Mouse (Mus musculus) left cerebral cortex, postnatal 25 days (tissue): Measurements from ENCODE around the gene Iqsec1. TPM values are rescaled to one million over a fixed set of nuclear protein-coding genes. Genes with fewer than 3 reads are reported as not detected.
A peak's percentile ranks its signal among the peaks of the same experiment; 100 is the strongest.

Experiments
- DNase-seq, 2 experiments: peaks; one replicate each; pipeline ENCODE4 v3.0.0; 2022; ENCODE audit warnings: low spot score in 2 of 2, mixed read lengths in 1 of 2
- intact Hi-C: fragments of 180-260 bp; cut with DNase I; formaldehyde crosslinking; loops from one replicate; pipeline ENCODE4 v1.15.1; 2025
- total RNA-seq, 2 experiments: library from RNA; stranded (reverse); gene quantifications; 2 replicates each; pipeline ENCODE4 v1.2.3; 2021

Gene Iqsec1
- total RNA-seq, 2 experiments from 2014 or later, result 317 to 348 TPM

GRCm38 (mm10) chr6:90802604-90803003, 185.9 kb downstream of the Iqsec1 start:
- intact Hi-C loops, result loop anchor here (2.0 kb wide), 1 partner anchor 16 kb away; no protein-coding TSS in a partner anchor
- DNase-seq, result peak; percentile 68 to 83

- intact Hi-C loops, result loop anchor here (2.0 kb wide), 1 partner anchor 15 kb away; no protein-coding TSS in a partner anchor
- DNase-seq, result no peak
Measured at GRCm38 (mm10) chr6:90802058-90802457, 186.4 kb downstream of the Iqsec1 start.

- DNase-seq, result no peak
- intact Hi-C loops, result no loop called here
Measured at GRCm38 (mm10) chr6:90800825-90801224, 187.7 kb downstream of the Iqsec1 start.

GRCm38 (mm10) chr6:90799116-90799515, 189.4 kb downstream of the Iqsec1 start:
- DNase-seq, result no peak

GRCm38 (mm10) chr6:90798201-90798600, 190.3 kb downstream of the Iqsec1 start:
- intact Hi-C loops, result no loop called here
- no peak for DNase-seq

More at GRCm38 (mm10) chr6:90799116-90799515, 189.4 kb downstream of the Iqsec1 start:
- intact Hi-C loops, result no loop called here

- intact Hi-C loops, result no loop called here
- DNase-seq, result no peak
Measured at GRCm38 (mm10) chr6:90796902-90797596, 191.4 kb downstream of the Iqsec1 start.

GRCm38 (mm10) chr6:90790901-90791300, 197.6 kb downstream of the Iqsec1 start:
- no peak for DNase-seq
- intact Hi-C loops, result no loop called here

GRCm38 (mm10) chr6:90789520-90789919, 199.0 kb downstream of the Iqsec1 start:
- no peak for DNase-seq
- intact Hi-C loops, result no loop called here

- DNase-seq, result no peak
- intact Hi-C loops, result loop anchor here (2.0 kb wide), 1 partner anchor 15 kb away; no protein-coding TSS in a partner anchor
Measured at GRCm38 (mm10) chr6:90787587-90787986, 200.9 kb downstream of the Iqsec1 start.

GRCm38 (mm10) chr6:90787036-90787435, 201.4 kb downstream of the Iqsec1 start:
- intact Hi-C loops, result loop anchor here (2.0 kb wide), 1 partner anchor 16 kb away; no protein-coding TSS in a partner anchor
- DNase-seq, result no peak

- peak; percentile 38 to 62 for DNase-seq
- intact Hi-C loops, result loop anchor here (2.0 kb wide), 1 partner anchor 16 kb away; no protein-coding TSS in a partner anchor
Measured at GRCm38 (mm10) chr6:90786589-90786988, 201.9 kb downstream of the Iqsec1 start.

GRCm38 (mm10) chr6:90783945-90784344, 204.5 kb downstream of the Iqsec1 start:
- peak in 1 of 2 experiments; percentile 50 for DNase-seq
- intact Hi-C loops, result no loop called here

- no peak for DNase-seq
- intact Hi-C loops, result no loop called here
Measured at GRCm38 (mm10) chr6:90783176-90783575, 205.3 kb downstream of the Iqsec1 start.

- intact Hi-C loops, result no loop called here
- peak; percentile 76 to 79 for DNase-seq
Measured at GRCm38 (mm10) chr6:90781921-90782770, 206.3 kb downstream of the Iqsec1 start.

- intact Hi-C loops, result no loop called here
- no peak for DNase-seq
Measured at GRCm38 (mm10) chr6:90780532-90780931, 208.0 kb downstream of the Iqsec1 start.

- no peak for DNase-seq
- intact Hi-C loops, result no loop called here
Measured at GRCm38 (mm10) chr6:90778841-90779240, 209.6 kb downstream of the Iqsec1 start.

- peak in 1 of 2 experiments; percentile 39 for DNase-seq
- intact Hi-C loops, result no loop called here
Measured at GRCm38 (mm10) chr6:90777302-90777701, 211.2 kb downstream of the Iqsec1 start.

GRCm38 (mm10) chr6:90775606-90776005, 212.9 kb downstream of the Iqsec1 start:
- intact Hi-C loops, result no loop called here
- DNase-seq, result no peak

GRCm38 (mm10) chr6:90773811-90774233, 214.7 kb downstream of the Iqsec1 start:
- no peak for DNase-seq
- intact Hi-C loops, result no loop called here

GRCm38 (mm10) chr6:90772120-90772519, 216.4 kb downstream of the Iqsec1 start:
- intact Hi-C loops, result no loop called here
- no peak for DNase-seq
